Mouse (Mus musculus): ENCODE measurements around the gene Cnot3.
"Not testable (repeated sequence)": the region's sequence is repeated elsewhere in the genome, so short reads cannot be mapped to it uniquely, and the experiment has no call there.

Cnot3 gene

GRCm38 (mm10) chr7:3644672-3645487 is at the start of gene Cnot3:
Gene Cnot3, plus strand, starts transcription at chr7:3645268.
- DNase-seq: peak; percentile 91 to 97

- DNase-seq: not testable (repeated sequence)
Observed at GRCm38 (mm10) chr7:3597755-3598154, 47.3 kb upstream of the Cnot3 start.

- DNase-seq: peak in 1 of 2 experiments; percentile 56
Observed at GRCm38 (mm10) chr7:3601119-3601518, 43.9 kb upstream of the Cnot3 start.

- peak in 1 of 2 experiments; percentile 9 for DNase-seq
Observed at GRCm38 (mm10) chr7:3606798-3607197, 38.3 kb upstream of the Cnot3 start.

GRCm38 (mm10) chr7:3607391-3607790 is 37.7 kb upstream of the Cnot3 start:
- no peak for DNase-seq

GRCm38 (mm10) chr7:3608668-3609067 is 36.4 kb upstream of the Cnot3 start:
- no peak for DNase-seq

GRCm38 (mm10) chr7:3609082-3609481 is 36.0 kb upstream of the Cnot3 start:
- DNase-seq: no peak

- DNase-seq: no peak
Observed at GRCm38 (mm10) chr7:3610437-3610836, 34.6 kb upstream of the Cnot3 start.

GRCm38 (mm10) chr7:3611006-3611405 is 34.1 kb upstream of the Cnot3 start:
- no peak for DNase-seq

GRCm38 (mm10) chr7:3614021-3614420 is 31.0 kb upstream of the Cnot3 start:
- no peak for DNase-seq

GRCm38 (mm10) chr7:3616057-3616388 is 29.0 kb upstream of the Cnot3 start, which contains the start of gene Oscar:
Gene Oscar, minus strand, starts transcription at chr7:3616157.
- no peak for DNase-seq

GRCm38 (mm10) chr7:3616389-3617241 is 28.5 kb upstream of the Cnot3 start:
- DNase-seq: peak in 1 of 2 experiments; percentile 28

GRCm38 (mm10) chr7:3617242-3617995 is 27.6 kb upstream of the Cnot3 start, which contains the start of gene Ndufa3:
Gene Ndufa3, plus strand, starts transcription at chr7:3617373.
- peak; percentile 77 to 82 for DNase-seq

GRCm38 (mm10) chr7:3629030-3629429 is 16.0 kb upstream of the Cnot3 start:
- no peak for DNase-seq

GRCm38 (mm10) chr7:3629543-3630477 is 15.3 kb upstream of the Cnot3 start, which contains the start of the genes Tfpt and Prpf31:
Gene Tfpt, minus strand, starts transcription at chr7:3629929.
Gene Prpf31, plus strand, starts transcription at chr7:3629985.
- DNase-seq: peak; percentile 84 to 87

- DNase-seq: no peak
Observed at GRCm38 (mm10) chr7:3630478-3630815, 14.6 kb upstream of the Cnot3 start.

- no peak for DNase-seq
Observed at GRCm38 (mm10) chr7:3643412-3643811, 1.7 kb upstream of the Cnot3 start.

GRCm38 (mm10) chr7:3643843-3644242 is 1.2 kb upstream of the Cnot3 start:
- DNase-seq: no peak

- peak; percentile 86 to 90 for DNase-seq
Observed at GRCm38 (mm10) chr7:3644348-3644671, 758 bp upstream of the Cnot3 start.

- DNase-seq: no peak
Observed at GRCm38 (mm10) chr7:3645488-3646025, 489 bp downstream of the Cnot3 start.

- DNase-seq: no peak
Observed at GRCm38 (mm10) chr7:3646188-3646587, 1.1 kb downstream of the Cnot3 start.

GRCm38 (mm10) chr7:3646641-3647040 is 1.6 kb downstream of the Cnot3 start:
- DNase-seq: no peak
